Mouse (Mus musculus) heart, adult 9 months (tissue): ENCODE data around the gene Safb.
A peak's percentile ranks its signal among the peaks of the same experiment; 100 is the strongest.

Source experiments
- DNase-seq, 2 experiments: peaks; one replicate each; pipeline ENCODE4 v3.0.0; 2022; ENCODE audit warnings: low spot score in 2 of 2

The Safb gene

DNA sequence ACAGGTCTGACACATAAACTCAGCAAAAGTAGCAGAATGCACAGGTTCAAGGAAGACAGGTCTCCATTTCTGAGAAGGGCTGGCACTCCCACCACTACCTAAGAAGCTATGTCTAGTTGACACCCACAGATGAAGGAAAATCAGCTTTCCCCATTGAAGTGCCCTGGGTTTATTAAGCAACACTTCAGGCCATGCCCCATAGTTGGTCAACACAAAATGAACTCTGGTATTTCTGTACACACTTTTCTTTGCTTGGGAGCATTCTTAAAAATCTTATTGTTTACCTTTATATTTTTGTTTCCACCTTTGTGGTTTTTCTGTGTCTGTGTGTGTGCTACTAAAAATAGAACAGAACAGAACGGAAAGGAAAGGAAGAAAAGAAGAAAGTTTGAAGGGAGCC is 24.5 kb upstream of the Safb start:
- DNase-seq = no peak

DNA sequence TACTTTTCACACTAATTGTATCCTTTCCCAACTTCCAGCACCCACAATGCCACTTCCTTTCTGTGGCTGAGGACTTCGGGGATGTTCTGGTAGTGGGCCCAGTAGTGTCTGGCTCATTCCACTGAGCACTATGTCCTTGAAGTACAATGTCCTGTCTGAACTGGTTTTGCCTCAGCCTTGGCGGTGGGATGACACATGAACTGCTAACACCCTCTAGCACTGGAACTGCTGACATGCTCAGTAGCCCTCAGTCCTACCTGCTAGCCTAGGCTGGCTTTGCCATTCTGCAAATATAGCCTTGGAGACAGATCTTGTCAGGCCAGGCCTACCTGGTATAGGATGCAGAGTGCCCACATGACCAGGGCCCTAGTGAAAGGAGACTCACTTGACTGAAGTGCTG is 22.8 kb upstream of the Safb start:
- DNase-seq = no peak

DNA sequence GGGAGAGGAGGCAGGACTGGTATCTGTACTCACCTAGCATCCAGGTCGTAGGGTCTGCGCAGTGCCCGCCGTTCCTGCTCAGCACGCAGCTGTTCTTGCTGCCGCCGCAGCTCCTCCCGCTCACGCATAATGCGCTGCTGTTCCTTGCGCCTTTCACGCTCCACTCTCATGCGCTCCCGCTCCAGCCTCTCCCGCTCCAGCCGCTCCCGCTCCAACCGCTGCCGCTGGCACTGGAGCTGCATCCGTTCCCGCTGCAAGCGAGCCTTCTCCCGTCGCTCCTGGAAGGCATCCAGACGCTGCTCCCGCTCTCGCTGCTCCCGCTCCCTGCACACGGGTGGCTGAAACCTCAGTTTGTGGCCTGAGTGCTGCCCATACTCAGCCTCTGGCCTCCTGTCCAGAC is 18.3 kb upstream of the Safb start:
- DNase-seq = no peak

DNA sequence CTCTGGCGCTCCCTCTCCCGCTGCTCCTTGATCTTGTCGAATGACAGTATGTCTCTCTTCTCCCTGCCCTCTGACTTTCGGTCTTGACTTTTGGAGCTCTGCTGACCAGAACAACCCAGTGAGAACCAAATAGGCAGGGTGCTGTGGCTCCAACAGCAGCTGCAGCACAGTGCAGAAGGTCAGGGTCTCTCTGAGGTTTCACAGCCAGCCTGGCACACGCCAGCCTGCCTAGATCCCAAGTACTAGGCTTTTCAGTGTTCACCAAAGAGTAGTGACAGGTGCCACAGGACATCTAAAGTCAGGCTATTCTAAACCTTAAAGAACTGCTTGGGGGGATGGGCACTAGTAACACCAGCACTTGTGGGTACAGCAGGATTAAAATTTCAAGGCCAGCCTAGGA is 17.7 kb upstream of the Safb start:
- no peak for DNase-seq

DNA sequence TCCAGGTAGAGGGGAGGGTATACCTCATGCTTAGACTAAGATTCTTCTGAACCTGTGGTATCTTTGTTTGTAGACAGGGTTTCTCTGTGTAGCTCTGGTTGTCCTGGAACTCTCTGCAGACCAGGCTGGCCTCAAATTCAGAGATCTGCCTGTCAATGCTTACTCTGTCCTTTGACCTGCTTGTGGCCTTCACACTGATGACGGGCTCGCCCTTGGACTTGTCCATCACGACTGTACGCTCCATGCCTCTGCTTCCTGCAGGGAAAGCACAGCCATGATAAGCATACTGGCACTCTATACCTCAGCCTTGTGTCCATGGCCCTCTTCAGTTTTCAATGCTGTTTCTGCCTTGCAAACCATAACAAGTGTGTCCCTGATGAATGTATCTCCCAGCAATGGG is 17.3 kb upstream of the Safb start:
- DNase-seq = no peak

DNA sequence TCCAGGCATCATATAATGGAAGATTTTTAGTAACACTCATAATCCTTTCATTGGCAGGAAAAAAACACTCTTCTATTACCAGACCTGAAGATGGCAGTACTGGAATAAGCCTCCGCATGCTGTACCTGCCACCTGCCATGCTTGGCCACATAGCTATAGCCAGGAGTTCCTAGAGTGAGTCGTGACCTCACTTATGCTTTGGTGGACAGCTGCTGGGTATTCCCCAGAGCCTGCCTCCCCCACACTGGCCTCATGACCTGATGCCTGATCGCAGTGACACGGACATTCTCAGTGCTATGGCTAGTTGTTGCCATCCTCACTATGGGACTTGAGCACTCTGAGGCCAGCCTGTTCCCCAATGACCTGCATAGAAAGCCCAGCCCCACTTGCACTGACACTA is 14.3 kb upstream of the Safb start:
- no peak for DNase-seq

DNA sequence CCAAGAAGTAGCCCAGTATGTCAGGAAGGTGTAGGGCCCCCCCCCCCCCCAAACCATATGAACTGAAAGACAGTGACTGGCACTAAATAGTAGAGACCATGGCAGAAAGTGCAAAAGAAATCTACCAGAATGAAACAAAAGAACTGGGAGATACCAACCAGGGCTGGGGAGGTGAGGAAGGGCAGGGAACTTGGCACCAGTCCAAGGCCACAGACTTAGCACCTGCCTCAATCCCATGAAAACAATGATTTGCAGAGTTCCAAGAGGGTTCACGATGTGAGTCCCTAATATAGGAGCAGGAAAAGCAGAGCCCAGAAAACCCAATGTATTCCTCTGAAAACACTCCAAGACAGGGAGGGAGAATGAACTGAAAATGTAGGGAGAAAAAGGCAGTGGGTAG is 12.5 kb upstream of the Safb start:
- DNase-seq = no peak

DNA sequence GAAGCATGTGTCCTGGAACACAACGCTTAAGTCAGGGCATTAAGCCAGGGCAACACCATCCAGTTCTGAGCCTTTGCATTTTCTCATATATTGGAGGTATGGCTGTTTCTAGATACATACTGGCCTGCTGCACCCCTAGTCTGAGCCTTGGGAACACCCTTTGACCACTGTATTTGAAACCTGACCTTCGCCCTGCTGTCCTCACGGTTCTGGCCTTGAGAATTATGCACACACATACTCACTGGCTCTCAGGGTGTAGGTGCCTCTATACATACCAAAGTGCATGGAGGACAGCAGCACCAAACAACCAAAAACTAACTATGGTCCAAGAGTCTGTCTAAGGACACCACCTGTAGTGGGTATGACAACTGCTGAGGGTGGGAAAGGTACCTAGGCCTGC is 11.7 kb upstream of the Safb start:
- no peak for DNase-seq

DNA sequence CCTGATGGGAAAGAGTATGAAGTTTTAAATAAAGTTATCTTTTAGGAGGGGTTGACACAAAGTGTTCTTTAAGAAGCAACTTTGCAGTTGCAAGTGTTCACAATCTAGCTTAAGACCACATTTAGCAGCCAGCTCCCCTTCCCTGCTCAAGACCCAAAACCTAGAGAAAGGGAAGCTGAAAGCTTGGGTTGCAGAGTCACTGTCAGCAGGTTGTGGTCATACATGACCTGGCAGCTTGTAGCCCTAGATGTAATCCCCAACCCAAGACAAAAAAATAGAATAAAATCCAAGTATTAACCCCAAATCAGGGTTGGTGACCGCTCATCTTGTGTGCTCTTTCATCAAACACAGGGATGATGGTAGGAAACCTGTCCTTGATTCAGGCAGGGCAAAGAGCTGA is 1.6 kb upstream of the Safb start:
- DNase-seq = no peak

DNA sequence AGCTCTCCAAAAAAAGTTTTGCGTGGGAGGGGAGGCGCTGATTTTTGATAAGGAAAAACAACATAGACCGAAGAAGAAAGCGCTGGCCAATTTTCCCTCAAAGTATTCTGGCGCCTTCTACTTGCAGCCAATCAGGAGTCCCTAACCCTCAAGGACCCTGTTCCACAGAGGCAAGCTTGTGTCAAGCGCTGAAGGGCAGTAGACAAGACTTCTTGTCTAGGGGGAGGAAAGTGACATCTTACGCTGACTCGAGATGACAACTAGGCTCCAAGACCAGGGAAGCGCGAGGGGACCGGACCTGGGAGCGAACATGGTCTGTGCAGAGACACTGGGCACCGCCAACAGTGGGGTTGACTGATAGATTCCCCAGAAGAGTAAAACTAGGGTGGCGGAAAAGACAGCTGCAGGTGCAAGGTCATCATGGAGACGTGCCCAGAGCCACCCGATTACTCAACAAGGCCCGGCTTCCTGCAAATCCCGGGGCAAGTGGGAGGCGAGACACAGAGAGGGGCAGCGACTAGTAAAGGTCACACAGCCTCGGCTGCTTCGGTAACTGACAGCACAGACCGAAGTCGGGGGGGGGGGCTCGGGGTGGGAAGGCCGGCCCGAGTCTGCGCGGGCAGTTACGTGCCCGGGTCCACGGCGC is 891 bp upstream of the Safb start:
- peak; percentile 51 to 55 for DNase-seq

DNA sequence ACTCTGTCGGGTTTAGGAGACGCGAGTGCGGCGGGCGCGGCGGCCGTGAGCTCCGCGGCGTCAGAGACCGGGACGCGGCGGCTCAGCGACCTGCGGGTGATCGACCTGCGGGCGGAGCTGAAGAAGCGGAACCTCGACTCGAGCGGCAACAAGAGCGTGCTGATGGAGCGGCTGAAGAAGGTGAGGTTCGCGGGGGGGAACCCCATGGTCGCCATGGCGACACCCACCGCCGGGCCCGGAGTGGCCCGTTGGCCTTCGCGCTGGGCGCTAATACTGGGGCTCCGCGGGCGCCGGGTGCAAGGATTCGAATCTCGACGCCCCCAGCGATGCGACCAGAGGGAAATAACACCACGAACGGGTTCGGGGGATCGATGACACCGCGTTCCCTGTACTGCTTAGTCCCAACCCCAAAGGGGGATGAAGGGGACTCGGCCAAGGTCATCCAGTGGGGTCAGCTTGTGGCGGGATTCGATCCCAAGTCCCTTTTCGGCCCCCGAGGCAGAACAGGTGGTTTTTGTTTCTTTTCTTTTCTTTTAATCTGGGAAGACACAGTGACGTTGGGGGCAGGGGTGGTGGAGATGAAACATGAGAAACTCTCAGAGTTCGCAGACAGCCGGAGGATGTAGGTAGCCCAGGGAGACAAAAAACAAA is 671 bp downstream of the Safb start:
- peak in 1 of 2 experiments; percentile 64 for DNase-seq

DNA sequence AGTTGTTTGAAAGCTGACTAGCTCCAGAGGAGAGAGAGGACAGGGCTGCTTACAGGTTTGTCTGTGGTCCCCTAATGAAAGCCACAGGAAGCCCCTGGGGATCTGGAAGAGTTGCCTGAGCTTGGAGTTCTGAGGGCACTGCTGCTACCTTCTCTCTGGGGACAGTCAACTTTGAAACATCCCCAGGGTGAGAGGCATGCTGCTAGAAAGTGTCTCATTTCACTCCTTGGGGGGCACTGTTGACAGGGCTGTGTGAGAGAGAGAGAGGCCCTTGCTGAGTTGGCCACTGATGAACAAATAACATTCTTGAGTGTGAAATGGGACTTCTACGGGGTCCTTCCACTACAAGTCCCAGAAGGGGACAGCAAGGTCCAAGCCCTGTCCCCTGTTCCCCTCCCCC is 3.1 kb downstream of the Safb start:
- DNase-seq = no peak

DNA sequence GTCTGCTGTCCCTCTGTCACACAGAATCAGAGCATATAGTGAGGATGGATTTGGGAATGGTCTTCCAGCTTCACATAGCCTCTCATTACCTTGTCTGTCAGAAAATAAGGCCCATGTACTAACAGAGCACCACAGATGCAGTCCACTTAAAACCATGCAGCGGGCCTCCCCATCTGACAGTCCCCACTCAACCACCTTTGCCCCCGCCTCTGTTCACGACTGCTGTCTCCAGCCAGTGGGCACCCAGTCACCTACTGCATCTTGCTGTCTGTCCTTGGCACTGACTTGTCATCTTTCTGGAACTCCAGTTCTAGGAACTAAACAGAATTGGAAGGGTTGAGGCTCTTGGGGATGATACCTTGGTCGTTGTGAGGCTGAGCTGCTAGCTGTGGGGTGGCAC is 4.3 kb downstream of the Safb start:
- no peak for DNase-seq

DNA sequence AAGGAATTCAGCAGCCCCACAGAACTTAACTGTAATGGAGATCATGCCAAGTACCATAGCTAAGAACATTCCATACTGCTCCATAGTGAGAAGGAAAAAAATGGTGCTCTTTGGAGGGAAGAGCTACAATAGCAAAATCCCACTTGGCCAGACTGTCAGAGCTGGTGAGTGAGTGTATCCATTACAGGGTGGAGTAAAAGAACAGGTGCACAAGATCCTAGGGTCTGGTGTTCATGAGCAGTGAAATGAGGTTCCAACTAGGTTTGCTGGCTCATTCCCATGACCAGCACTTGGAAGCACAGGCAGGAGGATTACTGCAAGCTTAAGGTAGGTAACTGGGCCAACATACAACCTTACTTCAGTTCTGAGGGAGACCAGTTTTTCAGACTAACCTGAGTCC is 7.9 kb downstream of the Safb start:
- no peak for DNase-seq

DNA sequence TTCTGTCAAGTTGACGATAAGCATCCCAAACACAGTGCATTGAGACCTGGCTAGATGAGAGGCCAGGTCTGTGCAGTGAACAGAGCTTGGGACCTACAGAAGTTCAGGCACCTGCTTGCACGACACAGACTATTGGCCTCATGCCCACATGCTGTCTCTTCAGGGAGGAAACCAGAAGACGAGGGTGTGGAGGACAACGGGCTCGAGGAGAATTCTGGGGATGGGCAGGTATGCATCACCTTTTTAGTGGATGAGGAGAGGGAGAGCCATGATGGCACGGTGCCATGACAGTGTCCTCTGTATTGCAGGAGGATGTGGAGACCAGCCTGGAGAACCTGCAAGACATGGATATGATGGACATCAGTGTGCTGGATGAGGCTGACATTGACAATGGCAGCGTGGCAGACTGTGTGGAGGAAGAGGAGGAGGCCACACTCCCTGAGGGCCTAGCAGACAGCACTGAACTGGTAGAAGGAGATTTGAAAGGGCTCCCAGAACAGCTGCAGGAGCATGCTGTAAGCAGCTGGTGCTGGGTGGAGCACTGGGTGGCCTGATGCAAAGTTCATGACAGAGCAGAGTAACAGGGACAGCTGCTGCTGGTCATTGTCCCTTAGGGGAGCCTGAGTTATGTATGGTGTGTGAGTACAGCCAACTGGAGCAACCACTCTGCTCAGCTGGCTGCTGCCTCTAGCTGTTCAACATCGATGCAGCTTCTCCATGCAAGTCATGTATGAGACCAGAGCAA is 9.1 kb downstream of the Safb start:
- DNase-seq = peak; percentile 30 to 41

DNA sequence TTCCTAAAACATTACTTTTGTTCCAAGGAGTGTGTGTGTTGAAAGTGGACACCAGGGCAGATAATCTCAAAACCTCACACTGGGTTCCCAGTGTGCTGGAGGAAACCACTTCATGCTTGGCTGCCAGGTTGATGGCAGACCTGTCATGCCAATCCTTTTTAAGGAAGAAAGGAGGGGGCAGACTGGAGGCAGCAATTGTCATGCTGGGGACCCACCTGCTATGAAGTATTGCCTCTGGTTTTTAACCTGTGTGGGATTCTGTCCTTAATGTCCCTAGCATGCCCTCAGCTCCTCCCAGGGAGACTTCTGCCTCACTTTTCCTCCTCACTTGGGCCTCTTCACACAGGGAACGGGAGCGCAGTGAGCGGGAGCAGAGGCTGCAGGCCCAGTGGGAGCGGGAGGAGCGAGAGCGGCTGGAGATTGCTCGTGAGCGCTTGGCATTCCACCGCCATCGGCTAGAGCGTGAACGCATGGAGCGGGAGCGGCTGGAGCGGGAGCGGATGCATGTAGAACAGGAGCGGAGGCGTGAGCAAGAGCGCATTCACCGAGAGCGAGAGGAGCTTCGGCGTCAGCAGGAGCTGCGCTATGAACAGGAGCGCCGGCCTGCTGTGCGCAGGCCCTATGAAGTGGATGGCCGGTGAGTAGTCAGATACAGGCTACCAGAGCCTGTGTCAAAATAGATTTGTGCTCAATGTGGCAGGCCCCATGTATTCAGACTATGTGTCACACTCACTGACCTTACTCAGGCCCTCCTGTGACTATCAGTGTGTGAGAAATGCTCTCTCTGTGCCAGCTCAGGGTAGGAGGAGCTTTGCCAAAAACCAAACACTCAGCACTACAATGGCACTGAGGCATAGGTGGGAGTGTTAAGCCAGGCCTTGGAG is 18.8 kb downstream of the Safb start:
- DNase-seq = no peak

DNA sequence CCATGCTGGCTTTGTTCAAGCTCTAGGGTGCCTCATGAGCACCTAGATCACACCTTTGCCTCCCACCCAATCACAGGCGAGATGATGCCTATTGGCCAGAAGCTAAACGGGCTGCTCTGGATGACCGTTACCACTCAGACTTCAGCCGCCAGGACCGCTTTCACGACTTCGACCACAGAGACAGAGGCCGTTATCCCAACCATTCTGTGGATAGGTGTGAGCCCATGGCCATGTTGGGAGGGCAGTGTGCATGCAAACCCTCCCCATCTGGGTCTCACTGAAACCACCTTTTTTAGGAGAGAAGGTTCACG is 19.4 kb downstream of the Safb start:
- no peak for DNase-seq

DNA sequence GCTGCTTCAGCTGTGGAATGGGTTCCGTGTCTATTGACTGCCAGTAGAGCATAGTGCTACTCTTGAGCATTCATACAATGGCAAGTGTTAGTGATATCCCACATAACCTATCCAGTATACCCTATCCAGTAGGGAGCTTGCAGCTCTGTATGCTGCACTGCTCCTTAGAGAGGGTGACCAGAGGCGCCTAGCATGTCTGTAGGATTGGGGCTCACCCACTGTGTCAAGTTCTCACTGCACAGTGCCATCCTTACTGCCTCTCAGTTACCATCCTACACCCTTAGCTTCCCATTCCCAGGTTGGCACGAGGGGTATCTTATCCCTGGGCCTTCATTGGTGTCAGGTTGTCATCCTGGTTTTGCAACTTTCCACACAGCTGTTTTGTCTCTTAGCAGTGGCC is 19.8 kb downstream of the Safb start:
- no peak for DNase-seq

DNA sequence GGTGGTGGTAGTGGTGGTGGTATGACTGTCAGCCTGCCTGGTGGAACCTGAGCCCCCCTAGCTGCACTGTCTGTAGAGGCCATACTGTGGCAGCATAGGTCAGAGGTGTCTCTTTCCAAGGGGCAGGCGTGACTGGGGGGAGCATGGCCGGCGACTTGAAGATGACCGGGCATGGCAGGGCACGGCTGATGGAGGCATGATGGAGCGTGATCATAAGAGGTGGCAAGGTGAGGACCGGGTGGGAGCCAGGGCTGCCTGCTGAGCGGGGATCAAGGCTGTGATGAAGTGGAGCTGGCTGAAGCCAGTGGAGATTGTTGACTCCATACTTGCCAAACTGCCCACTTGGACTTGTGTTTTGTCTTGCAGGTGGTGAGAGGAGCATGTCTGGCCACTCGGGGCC is 20.8 kb downstream of the Safb start:
- DNase-seq = no peak

DNA sequence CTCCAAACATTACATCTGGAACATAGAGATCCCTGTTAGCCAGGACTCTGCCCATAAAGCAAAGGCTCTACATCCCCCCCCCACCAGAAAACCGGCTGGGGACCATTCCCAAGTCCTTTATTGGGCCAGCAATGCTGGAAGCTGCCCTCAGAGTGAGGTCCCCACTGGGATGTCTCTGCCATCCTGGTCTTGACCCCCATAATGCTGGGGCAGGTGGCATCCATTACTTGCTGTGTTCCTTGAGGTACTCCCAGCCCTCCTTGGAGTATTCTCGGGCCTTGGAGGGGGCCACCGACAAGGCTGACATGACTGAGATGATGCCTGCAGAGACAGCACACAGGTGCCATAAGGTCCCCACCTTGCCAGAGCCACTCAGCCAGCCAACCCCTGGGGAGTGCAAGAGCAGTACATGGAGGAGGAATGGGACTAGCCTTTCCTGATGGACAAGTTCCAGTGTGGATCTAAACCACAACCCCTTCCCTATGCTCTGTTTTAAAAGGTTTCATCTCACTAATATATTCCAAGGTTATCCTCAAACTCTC is 23.0 kb downstream of the Safb start:
- no peak for DNase-seq

DNA sequence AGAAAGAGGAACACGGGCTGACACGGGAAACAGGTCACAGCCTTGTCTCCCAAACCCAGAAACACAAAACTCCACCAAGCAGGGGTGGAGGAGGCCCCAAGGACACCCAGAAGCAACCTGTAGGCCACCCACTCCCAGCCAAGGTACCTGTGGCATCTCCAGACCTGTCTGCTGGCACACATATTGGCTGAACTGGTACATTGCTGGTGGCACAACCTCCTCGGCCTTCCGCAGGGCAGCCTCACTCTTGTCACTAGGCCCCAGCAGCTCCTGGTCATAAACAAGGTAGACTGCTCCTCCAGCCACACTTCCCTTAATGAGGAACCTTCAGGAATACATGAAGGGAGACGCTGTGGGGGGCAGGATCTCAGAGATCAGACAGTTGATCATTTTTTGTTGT is 24.1 kb downstream of the Safb start:
- no peak for DNase-seq

DNA sequence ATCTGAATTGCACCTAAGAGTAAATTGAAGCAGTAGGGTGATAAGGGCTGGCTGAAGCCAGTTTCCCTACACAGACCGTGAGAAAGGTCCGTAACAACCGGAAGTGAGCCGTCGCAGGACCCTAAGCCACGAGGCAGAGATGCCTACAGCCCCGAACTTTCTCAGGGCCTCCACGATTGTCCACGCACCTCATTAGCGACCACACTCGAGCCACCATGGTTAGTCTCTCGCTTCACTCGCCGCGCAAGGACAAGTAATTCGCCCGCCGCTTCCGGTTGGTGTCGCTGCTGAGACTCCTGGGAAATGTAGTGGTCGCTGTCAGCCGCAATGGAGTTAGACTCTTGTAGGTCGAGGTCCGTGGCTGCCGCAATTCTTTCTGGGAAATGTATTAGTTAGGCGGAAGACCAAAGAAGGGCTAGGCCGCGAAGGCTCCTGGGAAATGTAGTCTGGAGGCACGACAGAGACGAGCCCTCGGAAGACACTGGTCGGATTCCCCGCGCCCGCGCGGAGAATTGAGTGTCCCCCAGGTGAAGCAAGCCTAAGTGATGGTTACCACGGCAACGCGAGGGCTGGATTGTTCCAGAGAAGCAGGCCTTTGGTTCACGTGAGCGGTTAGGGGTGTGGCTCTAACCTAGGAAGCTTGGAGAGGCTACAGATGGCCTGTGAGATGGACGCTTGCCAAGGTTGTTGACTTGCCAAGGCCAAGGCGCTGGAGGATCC is 25.0 kb downstream of the Safb start, which contains the start of gene 2410015M20Rik:
TSS of gene 2410015M20Rik (minus strand) at position 320 of the 720 bp plus-strand sequence.
- peak; percentile 95 to 97 for DNase-seq
